Mouse (Mus musculus) E14TG2a.4 (cell line): ENCODE data around the gene Krt1.
A peak's percentile ranks its signal among the peaks of the same experiment; 100 is the strongest.

Experiments
- H3K27me3 ChIP-seq: 2 replicates; pipeline ENCODE4 v1.6.1; 2014; ENCODE audit warnings: low read length, control low read depth; ENCODE audit not compliant: insufficient read depth
- H3K36me3 ChIP-seq: 2 replicates; pipeline ENCODE4 v1.6.1; 2014; ENCODE audit warnings: low read length, control low read depth; ENCODE audit not compliant: insufficient read depth
- H3K4me1 ChIP-seq: replicated peaks from 2 replicates; pipeline ENCODE4 v1.6.1; 2014; ENCODE audit warnings: low read depth, low read length, control low read depth
- H3K4me3 ChIP-seq: replicated peaks from 2 replicates; pipeline ENCODE4 v1.5.1; 2014; ENCODE audit warnings: mild to moderate bottlenecking, low read length
- H3K9me3 ChIP-seq: 2 replicates; pipeline ENCODE4 v1.6.1; 2014; ENCODE audit warnings: low read length, control low read depth
- CTCF ChIP-seq: conservative IDR thresholded peaks from 2 replicates; pipeline ENCODE4 v1.5.1; 2014; ENCODE audit warnings: low read length
- NANOG ChIP-seq: IDR thresholded peaks from 2 replicates; pipeline ENCODE4 v1.6.1; 2014; ENCODE audit warnings: borderline replicate concordance, low read length, mixed read lengths
- POU5F1 ChIP-seq: IDR thresholded peaks from 2 replicates; pipeline ENCODE4 v1.6.1; 2014; ENCODE audit warnings: low read length, borderline replicate concordance

The Krt1 gene

GRCm38 (mm10) chr15:101850694-101851093 lies at the start of gene Krt1:
Gene Krt1, minus strand, starts transcription at chr15:101850794.
- TF ChIP-seq CTCF, result no peak
- TF ChIP-seq NANOG, result no peak
- TF ChIP-seq POU5F1, result no peak
- Histone ChIP-seq H3K36me3 (no peaks in the 10 kb centered on the region), H3K4me3 (no peak within 1 kb of the TSS), H3K27me3 (peaks cover 93% of the 10 kb centered on the region), H3K9me3 (no peaks in the 10 kb centered on the region), H3K4me1 (peaks cover 23% of the 10 kb centered on the region)

GRCm38 (mm10) chr15:101895216-101895615 lies 44.6 kb upstream of the Krt1 start:
- TF ChIP-seq CTCF (no peak), POU5F1 (no peak), NANOG (no peak)
- Histone ChIP-seq H3K4me3 (no peak overlapping the region), H3K27me3 (peaks cover 15% of the 10 kb centered on the region; the same call in 1 of the 2 replicates), H3K4me1 (no peaks in the 10 kb centered on the region), H3K9me3 (no peaks in the 10 kb centered on the region), H3K36me3 (no peaks in the 10 kb centered on the region)

GRCm38 (mm10) chr15:101892820-101893219 lies 42.2 kb upstream of the Krt1 start, which contains the start of gene Krt76:
Gene Krt76, minus strand, starts transcription at chr15:101892920.
- TF ChIP-seq POU5F1 (no peak), CTCF (no peak), NANOG (no peak)
- Histone ChIP-seq H3K4me1 (no peaks in the 10 kb centered on the region), H3K9me3 (no peaks in the 10 kb centered on the region), H3K4me3 (no peak within 1 kb of the TSS), H3K36me3 (no peaks in the 10 kb centered on the region), H3K27me3 (peaks cover 28% of the 10 kb centered on the region)

- H3K27me3 ChIP-seq, result peaks cover 13% of the 10 kb centered on the region; the same call in 1 of the 2 replicates
- H3K4me1 ChIP-seq, result no peaks in the 10 kb centered on the region
These were observed 29.2 kb upstream of the Krt1 start for GRCm38 (mm10) chr15:101879776-101880175.

GRCm38 (mm10) chr15:101878041-101878440 lies 27.4 kb upstream of the Krt1 start:
- TF ChIP-seq POU5F1, result no peak
- Histone ChIP-seq H3K4me3 (no peak overlapping the region), H3K27me3 (peaks cover 17% of the 10 kb centered on the region)

More at GRCm38 (mm10) chr15:101879776-101880175, 29.2 kb upstream of the Krt1 start:
- H3K4me3 ChIP-seq, result no peak overlapping the region
- H3K9me3 ChIP-seq, result no peaks in the 10 kb centered on the region
- no peaks in the 10 kb centered on the region for H3K36me3 ChIP-seq
- TF ChIP-seq CTCF, result no peak
- no peak for TF ChIP-seq POU5F1
- no peak for TF ChIP-seq NANOG

DNA sequence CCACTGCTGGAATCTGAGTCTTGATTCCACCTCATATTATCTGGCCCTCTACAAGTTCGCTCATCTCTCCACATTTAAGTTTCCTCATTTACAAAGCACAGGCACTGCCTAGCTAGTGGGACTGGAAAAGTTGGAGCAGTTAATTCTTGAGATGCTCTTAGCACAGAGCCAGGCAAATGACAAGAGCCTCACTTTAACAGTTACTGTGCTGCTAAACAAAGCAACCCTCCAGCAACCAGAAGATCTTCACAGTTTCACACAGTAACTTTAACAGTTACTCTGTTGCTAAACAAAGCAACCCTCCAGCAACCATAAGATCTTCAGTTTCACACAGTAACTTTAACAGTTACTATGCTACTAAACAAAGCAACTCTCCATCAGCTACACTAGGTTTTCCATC lies 23.8 kb upstream of the Krt1 start:
- Histone ChIP-seq H3K4me3 (no peak overlapping the region), H3K4me1 (no peaks in the 10 kb centered on the region), H3K9me3 (no peaks in the 10 kb centered on the region), H3K36me3 (no peaks in the 10 kb centered on the region), H3K27me3 (peaks cover 28% of the 10 kb centered on the region)
- TF ChIP-seq CTCF (no peak), POU5F1 (no peak), NANOG (no peak)

More at GRCm38 (mm10) chr15:101878041-101878440, 27.4 kb upstream of the Krt1 start:
- H3K4me1 ChIP-seq, result no peaks in the 10 kb centered on the region
- no peaks in the 10 kb centered on the region for H3K9me3 ChIP-seq
- H3K36me3 ChIP-seq, result no peaks in the 10 kb centered on the region

GRCm38 (mm10) chr15:101873231-101873630 lies 22.6 kb upstream of the Krt1 start:
- Histone ChIP-seq H3K4me3 (no peak overlapping the region), H3K36me3 (no peaks in the 10 kb centered on the region), H3K4me1 (no peaks in the 10 kb centered on the region), H3K27me3 (peaks cover 36% of the 10 kb centered on the region), H3K9me3 (no peaks in the 10 kb centered on the region)
- TF ChIP-seq CTCF, result no peak
- TF ChIP-seq NANOG, result no peak
- TF ChIP-seq POU5F1, result no peak

GRCm38 (mm10) chr15:101869431-101869830 lies 18.8 kb upstream of the Krt1 start, which contains the start of gene Krt77:
Gene Krt77, minus strand, starts transcription at chr15:101869705.
- H3K9me3 ChIP-seq, result no peaks in the 10 kb centered on the region
- no peaks in the 10 kb centered on the region for H3K36me3 ChIP-seq
- TF ChIP-seq CTCF (no peak), NANOG (no peak), POU5F1 (no peak)
- peaks cover 48% of the 10 kb centered on the region for H3K27me3 ChIP-seq
- no peaks in the 10 kb centered on the region for H3K4me1 ChIP-seq
- H3K4me3 ChIP-seq, result no peak within 1 kb of the TSS

DNA sequence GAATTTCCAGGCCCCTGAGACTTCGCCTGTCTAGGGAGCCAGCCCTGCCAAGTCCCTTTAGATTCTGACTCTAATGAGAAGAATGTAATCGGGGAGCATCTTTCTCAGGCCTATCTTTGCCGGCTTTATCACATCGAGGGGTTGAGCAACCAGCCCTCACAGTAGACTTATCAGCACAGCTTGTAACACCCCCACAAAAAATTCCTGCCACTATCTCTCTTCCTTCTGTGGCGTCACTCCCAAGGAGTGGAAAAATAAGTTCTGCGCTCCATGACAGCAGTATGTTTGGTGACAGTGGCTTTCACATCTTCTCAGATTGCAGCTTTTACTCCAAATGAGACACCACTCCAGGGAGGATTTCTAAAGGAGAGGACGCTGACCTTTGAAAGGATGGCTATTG lies 16.2 kb upstream of the Krt1 start:
- Histone ChIP-seq H3K4me3 (no peak overlapping the region), H3K9me3 (no peaks in the 10 kb centered on the region), H3K36me3 (no peaks in the 10 kb centered on the region), H3K27me3 (peaks cover 38% of the 10 kb centered on the region), H3K4me1 (no peaks in the 10 kb centered on the region)
- TF ChIP-seq NANOG, result no peak
- no peak for TF ChIP-seq POU5F1

GRCm38 (mm10) chr15:101860421-101861130 lies 10.0 kb upstream of the Krt1 start:
- peaks cover 69% of the 10 kb centered on the region for H3K27me3 ChIP-seq
- peaks cover 23% of the 10 kb centered on the region for H3K4me1 ChIP-seq
- H3K36me3 ChIP-seq, result no peaks in the 10 kb centered on the region
- H3K9me3 ChIP-seq, result no peaks in the 10 kb centered on the region
- TF ChIP-seq POU5F1 (no peak), CTCF (no peak), NANOG (no peak)
- H3K4me3 ChIP-seq, result peak overlapping the region; percentile 67; the same call in 1 of the 2 replicates
